Mouse (Mus musculus): ENCODE data around the gene D8Ertd738e.

D8Ertd738e gene

GRCm38 (mm10) chr8:84236410-84236997, 13.0 kb downstream of the D8Ertd738e start:
- DNase-seq: peak in 1 of 2 experiments; percentile 40

GRCm38 (mm10) chr8:84235746-84236409, 13.6 kb downstream of the D8Ertd738e start:
- DNase-seq: peak; percentile 31 to 40

DNA sequence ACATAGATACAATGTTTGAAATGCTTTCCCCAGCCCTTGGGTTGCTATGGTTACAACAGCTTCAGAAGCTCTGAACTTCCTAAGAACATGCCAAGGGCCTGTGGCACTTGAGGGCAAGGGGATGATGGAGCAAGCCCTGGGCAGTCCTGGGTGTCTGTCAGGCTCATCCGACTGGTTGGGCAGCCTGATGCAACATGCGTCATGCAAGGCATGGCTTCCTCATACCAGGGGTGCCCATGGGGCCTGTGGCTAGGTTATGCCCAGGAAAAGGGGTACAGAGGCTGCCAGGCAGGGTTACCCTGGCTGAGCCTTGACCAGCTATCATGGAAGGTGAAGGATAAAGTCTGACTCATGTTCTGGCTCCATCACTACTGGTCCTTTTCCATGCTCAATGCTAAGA, 16.5 kb downstream of the D8Ertd738e start:
- no peak for DNase-seq

- DNase-seq: peak in 1 of 2 experiments; percentile 50
These were observed 18.8 kb downstream of the D8Ertd738e start for GRCm38 (mm10) chr8:84230735-84231134.

DNA sequence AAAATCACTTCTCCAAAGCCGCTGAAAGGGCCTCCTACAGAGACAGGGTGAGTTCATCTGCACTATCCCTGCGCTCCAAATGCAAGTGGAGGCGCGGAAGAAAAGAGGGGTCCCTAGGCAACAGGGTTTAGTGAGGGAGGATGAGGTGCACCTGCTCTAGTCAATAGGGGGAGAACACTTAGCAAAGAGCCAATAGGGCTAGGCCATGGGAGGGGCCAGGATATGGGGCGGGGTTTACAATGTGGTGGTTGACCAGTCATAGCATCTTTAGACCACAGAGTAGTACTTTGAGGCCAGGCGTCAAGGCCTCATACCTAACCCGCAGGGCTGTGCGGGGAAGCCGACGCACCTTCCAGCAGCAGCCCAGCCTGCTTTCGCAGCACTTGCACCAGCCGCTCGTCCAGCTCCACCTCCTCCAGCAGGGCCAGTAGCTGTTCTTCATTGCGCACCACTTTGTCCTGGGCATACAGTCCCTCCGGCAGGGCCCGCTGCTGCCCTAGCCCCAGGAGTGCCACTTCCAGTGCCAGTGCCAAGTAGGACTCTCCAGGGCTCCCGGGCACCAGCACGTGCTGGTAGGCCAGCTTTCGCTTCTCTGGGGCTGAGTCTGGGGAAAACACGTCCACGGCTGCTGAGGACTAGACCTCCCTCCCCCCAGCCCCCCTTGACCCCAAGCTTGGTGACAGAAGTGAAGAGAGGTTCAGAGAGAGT, 26.0 kb downstream of the D8Ertd738e start:
- no peak for DNase-seq

DNA sequence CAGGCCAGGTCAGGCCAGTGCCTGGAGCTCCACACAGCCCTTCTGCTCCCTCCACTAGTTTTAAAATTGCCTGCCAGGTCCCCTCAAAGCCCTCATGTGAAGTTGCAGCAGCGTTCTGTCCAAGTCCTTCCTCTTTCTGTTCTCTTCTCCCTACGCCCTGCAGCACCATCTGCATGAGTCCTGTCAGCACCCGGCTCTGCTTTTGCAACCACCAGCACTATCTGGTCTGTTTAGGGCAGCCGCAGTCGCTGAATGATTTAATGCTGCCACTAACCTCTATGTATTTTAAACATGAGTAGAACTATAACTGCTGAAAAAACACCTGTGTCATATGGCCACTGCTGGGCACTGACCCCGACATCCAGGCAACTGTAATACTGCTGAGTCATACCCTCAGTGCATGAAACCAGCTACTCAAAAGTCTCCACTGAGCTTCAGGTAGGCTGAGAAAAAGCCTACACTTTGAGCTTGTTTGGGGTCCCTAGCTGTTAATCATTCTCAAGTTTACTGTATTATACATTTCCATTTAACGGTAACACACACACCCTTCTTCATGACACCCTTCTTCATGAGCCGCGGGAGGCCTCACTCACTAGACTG, 26.9 kb downstream of the D8Ertd738e start:
- no peak for DNase-seq

- DNase-seq: no peak
These were observed 29.4 kb downstream of the D8Ertd738e start for GRCm38 (mm10) chr8:84220105-84220504.

DNA sequence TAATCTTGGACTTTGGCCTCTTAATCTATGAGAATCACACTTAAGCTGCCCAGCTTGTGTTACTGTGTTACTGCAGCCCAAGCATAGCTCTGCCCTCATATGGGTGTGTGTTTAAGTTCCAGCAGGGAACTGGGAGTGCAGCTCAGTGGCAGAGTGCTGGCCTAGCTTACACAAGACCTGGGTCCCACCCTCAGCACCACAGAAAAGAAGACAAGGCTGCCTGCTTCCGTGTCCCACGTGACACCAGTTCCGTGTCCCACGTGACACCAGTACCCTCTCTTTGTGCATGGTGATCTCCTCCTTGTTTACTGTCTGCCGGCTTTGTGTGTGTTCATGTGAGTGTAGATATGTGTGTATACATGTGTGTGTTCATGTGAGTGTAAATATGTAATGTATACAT, 31.4 kb downstream of the D8Ertd738e start:
- DNase-seq: no peak

GRCm38 (mm10) chr8:84217206-84217605, 32.3 kb downstream of the D8Ertd738e start:
- no peak for DNase-seq

DNA sequence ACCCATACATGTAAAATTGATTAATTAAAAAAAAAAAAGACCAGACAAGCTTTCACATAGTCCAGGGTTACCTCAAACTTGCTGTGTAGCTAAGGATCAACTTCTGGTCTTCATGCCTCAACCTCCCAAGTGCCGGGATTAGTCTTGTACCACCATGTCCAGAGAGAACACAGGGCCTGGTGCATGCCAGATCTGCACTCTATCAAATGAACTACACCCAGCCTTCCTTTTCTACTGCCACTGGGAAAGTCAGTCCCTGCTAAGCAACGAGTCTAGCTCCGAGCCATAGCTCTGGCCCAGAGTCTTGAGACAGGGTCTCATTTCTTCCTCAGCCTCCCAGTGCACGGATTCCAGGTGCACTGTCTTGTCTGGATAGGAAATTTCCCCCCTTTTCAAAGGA, 36.2 kb downstream of the D8Ertd738e start:
- DNase-seq: no peak

- no peak for DNase-seq
These were observed 37.5 kb downstream of the D8Ertd738e start for GRCm38 (mm10) chr8:84211881-84212563.

GRCm38 (mm10) chr8:84211202-84211601, 38.3 kb downstream of the D8Ertd738e start:
- DNase-seq: no peak

GRCm38 (mm10) chr8:84210167-84210791, 39.2 kb downstream of the D8Ertd738e start:
- DNase-seq: peak; percentile 91 to 94

DNA sequence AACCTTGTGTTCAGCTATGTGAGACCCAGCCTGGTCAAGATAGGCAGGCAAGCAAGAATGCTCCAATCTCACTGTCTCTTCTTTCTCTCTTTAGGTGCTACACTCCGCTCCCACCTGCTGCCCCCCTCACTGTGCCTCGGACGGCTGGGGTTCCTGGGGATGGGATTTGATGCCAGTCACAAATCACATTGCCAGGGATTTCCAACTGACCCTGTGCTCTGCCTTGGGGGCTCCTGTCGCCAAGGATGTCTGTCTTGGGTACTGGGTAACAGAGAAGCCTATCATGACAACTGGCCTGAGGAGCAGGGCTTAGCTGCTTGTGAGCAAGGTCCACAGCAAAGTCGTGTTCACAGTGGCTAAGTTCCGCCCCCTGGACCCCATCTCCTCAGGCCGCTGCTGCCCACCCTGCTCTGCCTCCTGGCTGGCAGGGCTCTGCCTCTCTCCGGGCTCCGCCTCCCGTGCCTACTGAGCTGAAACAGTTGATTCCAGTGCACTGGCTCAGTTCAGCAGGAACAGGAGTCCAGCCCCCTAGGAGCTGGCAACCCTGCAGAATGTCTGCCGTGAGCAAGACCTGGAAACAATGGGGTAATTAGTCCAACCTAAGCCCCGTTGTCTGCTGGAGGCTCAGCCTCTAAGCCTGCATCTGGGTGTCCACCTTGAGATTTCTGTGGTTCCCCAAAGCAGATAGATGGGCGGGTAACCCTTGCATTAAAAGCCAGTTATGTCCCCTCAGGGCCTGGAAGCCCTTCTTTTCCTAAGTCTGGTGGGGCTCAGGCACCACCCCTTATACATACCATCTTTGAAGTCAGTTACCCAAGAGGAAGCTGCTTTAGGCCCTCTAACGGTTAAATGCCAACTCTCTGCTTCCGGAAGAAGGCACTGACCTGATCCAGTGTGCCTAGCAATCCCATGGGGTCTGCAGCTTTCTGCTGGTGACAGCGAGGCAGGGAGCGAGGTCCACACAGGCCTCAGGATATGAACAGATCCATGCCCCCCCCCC, 40.8 kb downstream of the D8Ertd738e start:
- peak; percentile 40 to 53 for DNase-seq

GRCm38 (mm10) chr8:84207811-84208210, 41.7 kb downstream of the D8Ertd738e start:
- DNase-seq: no peak

- no peak for DNase-seq
These were observed 42.9 kb downstream of the D8Ertd738e start for GRCm38 (mm10) chr8:84206666-84207065.

GRCm38 (mm10) chr8:84205073-84205472, 44.4 kb downstream of the D8Ertd738e start:
- DNase-seq: no peak

- peak in 1 of 2 experiments; percentile 46 for DNase-seq
These were observed 45.3 kb downstream of the D8Ertd738e start for GRCm38 (mm10) chr8:84203975-84204772.

DNA sequence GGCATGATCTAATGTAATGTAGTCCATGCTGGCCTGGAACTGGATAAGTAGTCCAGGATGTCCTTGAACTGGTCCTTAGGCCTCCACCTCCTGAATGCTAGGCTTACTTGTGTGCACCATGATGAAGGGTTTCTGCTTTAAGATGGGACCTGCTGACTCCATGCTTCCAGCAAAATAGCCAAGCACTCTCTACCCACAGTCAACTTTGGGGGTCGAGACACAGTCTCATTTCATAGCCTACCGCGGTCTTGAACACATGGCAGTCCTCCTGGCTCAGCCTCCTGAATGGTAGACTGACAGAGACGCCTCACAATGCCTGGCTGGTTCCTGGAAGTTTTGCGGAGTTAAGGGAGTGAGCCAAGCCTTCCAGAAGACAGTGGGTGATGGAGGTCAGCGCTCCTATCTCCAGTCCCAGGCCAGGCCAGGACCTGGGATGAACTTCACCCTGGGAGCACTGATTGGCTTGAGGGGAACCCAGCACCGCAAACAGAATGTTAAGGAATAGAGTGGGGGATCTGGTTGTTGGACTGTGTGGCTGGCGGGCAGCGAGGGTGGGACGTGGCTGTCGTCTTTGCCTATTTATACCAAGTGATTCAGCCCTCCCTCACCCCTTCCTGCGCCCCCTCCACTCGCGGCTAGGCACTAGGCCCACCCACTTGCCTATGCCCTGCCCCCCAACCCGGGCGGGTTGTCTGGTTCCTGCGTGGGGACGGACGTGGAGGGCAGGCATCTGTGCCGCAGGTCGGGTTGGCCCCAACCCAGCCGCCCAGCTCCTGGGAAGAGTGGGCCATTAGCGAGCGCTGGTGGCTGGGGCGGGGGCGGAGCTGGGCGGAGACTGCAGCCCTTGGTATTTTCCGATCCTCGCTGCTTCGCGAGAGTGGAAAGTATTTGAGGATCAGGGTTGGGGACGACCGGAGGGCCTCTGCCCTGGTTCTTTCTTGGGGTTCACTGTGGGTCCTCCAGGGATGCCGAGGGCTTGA, 46.3 kb downstream of the D8Ertd738e start:
- DNase-seq: peak; percentile 57 to 74
